Mouse (Mus musculus) v-Abl transformed pro-B cells (cell line): ENCODE results near the gene Nme4.

Source experiments
- in situ Hi-C, 2 experiments: fragments of 400-800 bp; cut with MboI; formaldehyde crosslinking; loops; one replicate each; pipeline ENCODE4 v1.15.1; 2025; ENCODE audit not compliant: unreplicated experiment in 2 of 2

The Nme4 gene

GRCm38 (mm10) chr17:26095121-26095740, at the start of gene Nme4:
Gene Nme4, minus strand, starts transcription at chr17:26095602.
- in situ Hi-C loops = loop anchor here (10.0 kb wide), 2 partner anchors 60 to 210 kb away; partner anchors contain the start of gene Wfikkn1 (in 1 of the 2)

- in situ Hi-C loops = no loop called here
These were observed 48.0 kb upstream of the Nme4 start for GRCm38 (mm10) chr17:26143386-26143785.

- in situ Hi-C loops = no loop called here
These were observed 47.4 kb upstream of the Nme4 start for GRCm38 (mm10) chr17:26142796-26143195.

- in situ Hi-C loops = no loop called here
These were observed 43.5 kb upstream of the Nme4 start for GRCm38 (mm10) chr17:26138901-26139381.

- in situ Hi-C loops = no loop called here
These were observed 42.9 kb upstream of the Nme4 start, which contains the start of gene Axin1 for GRCm38 (mm10) chr17:26138239-26138836. Gene Axin1, plus strand, starts transcription at chr17:26138688.

GRCm38 (mm10) chr17:26137751-26138130, 42.3 kb upstream of the Nme4 start:
- in situ Hi-C loops = no loop called here

- in situ Hi-C loops = no loop called here
These were observed 41.8 kb upstream of the Nme4 start for GRCm38 (mm10) chr17:26137106-26137750.

GRCm38 (mm10) chr17:26131856-26132853, 36.8 kb upstream of the Nme4 start:
- in situ Hi-C loops = no loop called here

- in situ Hi-C loops = no loop called here
These were observed 35.8 kb upstream of the Nme4 start for GRCm38 (mm10) chr17:26131062-26131732.

- in situ Hi-C loops = no loop called here
These were observed 29.8 kb upstream of the Nme4 start for GRCm38 (mm10) chr17:26125226-26125625.

GRCm38 (mm10) chr17:26124560-26124959, 29.2 kb upstream of the Nme4 start:
- in situ Hi-C loops = loop anchor here (5.0 to 25.0 kb wide), 3 partner anchors 68 to 288 kb away; partner anchors contain the start of genes Fam234a (in 2 of the 2) and Neurl1b (in 1 of the 2)

GRCm38 (mm10) chr17:26123267-26123684, 27.9 kb upstream of the Nme4 start, which contains the start of gene Mrpl28:
Gene Mrpl28, plus strand, starts transcription at chr17:26123500.
- in situ Hi-C loops = loop anchor here (5.0 to 25.0 kb wide), 3 partner anchors 69 to 289 kb away; partner anchors contain the start of genes Fam234a (in 2 of the 2) and Neurl1b (in 1 of the 2)

- in situ Hi-C loops = loop anchor here (5.0 to 25.0 kb wide), 3 partner anchors 70 to 290 kb away; partner anchors contain the start of genes Fam234a (in 2 of the 2) and Neurl1b (in 1 of the 2)
These were observed 27.2 kb upstream of the Nme4 start for GRCm38 (mm10) chr17:26122431-26123140.

- in situ Hi-C loops = loop anchor here (5.0 to 25.0 kb wide), 3 partner anchors 72 to 292 kb away; partner anchors contain the start of genes Fam234a (in 2 of the 2) and Neurl1b (in 1 of the 2)
These were observed 24.6 kb upstream of the Nme4 start for GRCm38 (mm10) chr17:26119766-26120710.

- in situ Hi-C loops = loop anchor here in 1 of 2 experiments (25.0 kb wide), 1 partner anchor 296 kb away; the partner anchor contains the start of gene Neurl1b
These were observed 21.3 kb upstream of the Nme4 start for GRCm38 (mm10) chr17:26116503-26117258.

GRCm38 (mm10) chr17:26115956-26116487, 20.6 kb upstream of the Nme4 start:
- in situ Hi-C loops = loop anchor here in 1 of 2 experiments (25.0 kb wide), 1 partner anchor 296 kb away; the partner anchor contains the start of gene Neurl1b
